25 mouse cellular contexts compared by ENCODE assay signal in genomic region chr5:136933930-136934329, GRCm38 (mm10). TPM values are rescaled to one million over a fixed set of nuclear protein-coding genes. Genes with fewer than 3 reads are reported as not detected.
DNase-seq lines count a peak whose midpoint lies in the region; ATAC-seq and TF ChIP-seq lines count a peak whose summit lies in the region.
"Had no signal": no experiment of that assay in that cellular context is flagged by ENCODE, and none has a peak within 500 bp of the region (broad histone marks: within the 10 kb centered on the region; RNA-seq: fewer than 3 reads in every experiment).

No protein-coding gene starts in this region.

- no peak for TF ChIP-seq POLR2A in ES-Bruce4 (IDR thresholded peaks at IDR 0.05; ENCODE audit: insufficient read depth, low read length)

- peak; percentile 96 for TF ChIP-seq EP300 in ES-Bruce4 (IDR thresholded peaks at IDR 0.05; ENCODE audit: insufficient read depth, low read depth, low read length)

- no peak overlapping the region for H3K9ac ChIP-seq in ES-Bruce4 (ENCODE audit: low read depth, poor library complexity, severe bottlenecking)
- no peak overlapping the region for H3K9ac ChIP-seq in ES-E14 (ENCODE audit: insufficient read depth, low read depth, low read length, poor library complexity, severe bottlenecking)
- H3K9ac ChIP-seq in forebrain, embryonic 12.5 days = no peak overlapping the region
- H3K9ac ChIP-seq: embryonic facial prominence, embryonic 13.5 days; embryonic facial prominence, embryonic 15.5 days; forebrain, embryonic 13.5 days; forebrain, embryonic 15.5 days; forebrain, postnatal 0 days had no signal

- TF ChIP-seq CTCF in ES-Bruce4 (IDR thresholded peaks at IDR 0.05; ENCODE audit: low read depth, low read length) = no peak

- H3K4me1 ChIP-seq in ES-Bruce4 (ENCODE audit: control insufficient read depth, insufficient read depth, low read length) = peaks cover 15% of the 10 kb centered on the region
- peaks cover 10 to 30% of the 10 kb centered on the region in 2 experiments for H3K4me1 ChIP-seq in ES-E14 (ENCODE audit: control insufficient read depth in 2 of 2, insufficient read depth in 2 of 2, low read length in 2 of 2, poor library complexity in 1 of 2)
- H3K4me1 ChIP-seq in forebrain, embryonic 12.5 days = peaks cover 4% of the 10 kb centered on the region; the same call in 1 of the 2 replicates
- H3K4me1 ChIP-seq: embryonic facial prominence, embryonic 15.5 days; forebrain, embryonic 13.5 days; forebrain, embryonic 15.5 days had no signal

- H3K4me3 ChIP-seq in ES-Bruce4 (ENCODE audit: low read depth, low read length) (no peak overlapping the region), ES-E14 (ENCODE audit: insufficient read depth in 1 of 2, low read depth in 1 of 2, low read length in 2 of 2, poor library complexity in 1 of 2, severe bottlenecking in 1 of 2) (no peak overlapping the region)
- no peak overlapping the region for H3K4me3 ChIP-seq in forebrain, embryonic 12.5 days (replicated peaks)
- H3K4me3 ChIP-seq: embryonic facial prominence, embryonic 13.5 days; embryonic facial prominence, embryonic 15.5 days; erythroblast, embryonic 14.5 days; forebrain, embryonic 10.5 days; forebrain, embryonic 13.5 days; forebrain, embryonic 15.5 days had no signal

- no peak overlapping the region for H3K4me2 ChIP-seq in forebrain, embryonic 12.5 days
- H3K4me2 ChIP-seq: embryonic facial prominence, embryonic 13.5 days; embryonic facial prominence, embryonic 15.5 days; forebrain, embryonic 13.5 days; forebrain, embryonic 15.5 days had no signal

- H3K27me3 ChIP-seq in ES-Bruce4 (ENCODE audit: control insufficient read depth, insufficient read depth, low read length, poor library complexity, severe bottlenecking) = no peaks in the 10 kb centered on the region
- no peaks in the 10 kb centered on the region for H3K27me3 ChIP-seq in forebrain, embryonic 12.5 days
- H3K27me3 ChIP-seq: embryonic facial prominence, embryonic 13.5 days; embryonic facial prominence, embryonic 15.5 days; forebrain, embryonic 13.5 days; forebrain, embryonic 15.5 days had no signal

- 91% methylated on average over 6 of the region's 6 CpGs for WGBS in forebrain, embryonic 12.5 days

- no peak for ATAC-seq in forebrain, embryonic 12.5 days (ENCODE audit: low FRiP score)
- ATAC-seq: forebrain, embryonic 13.5 days; forebrain, embryonic 15.5 days; forebrain, postnatal 0 days had no signal

- DNase-seq in adrenal gland, postnatal 25 days = peak; percentile 21
- no peak for DNase-seq in adrenal gland, adult 18-20 months (ENCODE audit: low spot score in 2 of 2)
- no peak for DNase-seq in ES-E14 (ENCODE audit: low read depth, low spot score)
- peak; percentile 57 for DNase-seq in ZHBTc4 (ENCODE audit: low read depth, low spot score)
- DNase-seq in testis, postnatal 10 days (ENCODE audit: low spot score) = no peak
- no peak for DNase-seq in lung, postnatal 36 days
- DNase-seq: adrenal gland, postnatal 14 days; cerebellum, adult 11 months; cerebellum, adult 18-20 months; cerebellum, adult 8-10 months; cerebellum, adult 9-11 months; cerebellum, postnatal 14 days; cerebellum, postnatal 36 days; embryo, embryonic 11 days; forebrain, postnatal 0 days had no signal

- in situ Hi-C loops in ES-E14 (cut with MboI; ENCODE audit: low sequenced_read_pairs in 2 of 2, unreplicated experiment in 2 of 2) = no loop called here

- no peaks in the 10 kb centered on the region for H3K36me3 ChIP-seq in ES-Bruce4 (ENCODE audit: control insufficient read depth, insufficient read depth, low read length, poor library complexity, severe bottlenecking)
- peaks cover 14% of the 10 kb centered on the region; the same call in 1 of the 2 replicates for H3K36me3 ChIP-seq in ES-E14 (ENCODE audit: control insufficient read depth, insufficient read depth, low read length, poor library complexity, severe bottlenecking)
- no peaks in the 10 kb centered on the region; the same call in 1 of the 2 replicates for H3K36me3 ChIP-seq in forebrain, embryonic 12.5 days (replicated peaks)
- H3K36me3 ChIP-seq: embryonic facial prominence, embryonic 15.5 days; forebrain, embryonic 10.5 days; forebrain, embryonic 15.5 days had no signal

- no peaks in the 10 kb centered on the region for H3K9me3 ChIP-seq in ES-Bruce4 (replicated peaks; ENCODE audit: control insufficient read depth, insufficient read depth, low read length, poor library complexity, severe bottlenecking)
- no peaks in the 10 kb centered on the region for H3K9me3 ChIP-seq in ES-E14 (ENCODE audit: control insufficient read depth, insufficient read depth, low read depth, low read length)
- H3K9me3 ChIP-seq in forebrain, embryonic 12.5 days = no peaks in the 10 kb centered on the region
- H3K9me3 ChIP-seq: embryonic facial prominence, embryonic 13.5 days; embryonic facial prominence, embryonic 15.5 days; forebrain, embryonic 10.5 days; forebrain, embryonic 13.5 days; forebrain, embryonic 15.5 days had no signal

- peak overlapping the region; percentile 38 for H3K27ac ChIP-seq in ES-Bruce4 (ENCODE audit: insufficient read depth, low read length)
- H3K27ac ChIP-seq in ES-E14 (ENCODE audit: insufficient read depth, low read depth, low read length, poor library complexity, severe bottlenecking) = peak overlapping the region; percentile 14; the same call in 1 of the 2 replicates
- no peak overlapping the region for H3K27ac ChIP-seq in forebrain, embryonic 12.5 days
- H3K27ac ChIP-seq: embryonic facial prominence, embryonic 13.5 days; embryonic facial prominence, embryonic 15.5 days; forebrain, embryonic 10.5 days; forebrain, embryonic 13.5 days; forebrain, embryonic 15.5 days had no signal

TF ChIP-seq in ES-E14, 5 proteins besides CTCF, POLR2A, EP300 and RAD21:
- no peak for TF ChIP-seq ZC3H11A (IDR thresholded peaks at IDR 0.05; ENCODE audit: borderline replicate concordance, low read depth, low read length)
- no peak for TF ChIP-seq ZNF384 (IDR thresholded peaks at IDR 0.05; ENCODE audit: low read depth, low read length)
- no peak for TF ChIP-seq CHD2 (IDR thresholded peaks at IDR 0.05; ENCODE audit: low read depth, low read length)
- TF ChIP-seq HCFC1 (IDR thresholded peaks at IDR 0.05; ENCODE audit: borderline replicate concordance, insufficient read depth, low read length) = no peak
- peak; percentile 90 for TF ChIP-seq MAFK (IDR thresholded peaks at IDR 0.05; ENCODE audit: insufficient read depth, low read depth, low read length)

RNA-seq across cellular contexts. Expression of gene Fis1, which starts 19.1 kb away (rescaled TPM):
- 150 and 200 TPM in 2 replicates for total RNA-seq in adrenal gland, postnatal 25 days (2021)
- total RNA-seq in adrenal gland, adult 18-20 months (2021) = 100 to 1,000 TPM; 184 to 185 TPM
- polyA plus RNA-seq in ES-Bruce4 (2011; ENCODE audit: insufficient read depth, insufficient read length, low read depth, missing spikeins) = 87.8 and 97.5 TPM in 2 replicates
- total RNA-seq in ES-E14 (2012; rRNA removed) = 106 and 114 TPM in 2 replicates
- polyA plus RNA-seq in forebrain, embryonic 12.5 days (2016; fragmentation: Nextera tagmentation; extraction: Ambion mirVana) = 287 and 302 TPM in 2 replicates

RNA-seq across cellular contexts. Expression of gene Ift22, which starts 26.0 kb away (rescaled TPM):
- 31.3 and 35.6 TPM in 2 replicates for total RNA-seq in adrenal gland, postnatal 25 days (2021)
- total RNA-seq in adrenal gland, adult 18-20 months (2021) = 10 to 100 TPM; 26.0 to 34.6 TPM
- 9.3 and 10.1 TPM in 2 replicates for polyA plus RNA-seq in ES-Bruce4 (2011; ENCODE audit: insufficient read depth, insufficient read length, low read depth, missing spikeins)
- total RNA-seq in ES-E14 (2012; rRNA removed) = 15.9 and 18.3 TPM in 2 replicates
- polyA plus RNA-seq in forebrain, embryonic 12.5 days (2016; fragmentation: Nextera tagmentation; extraction: Ambion mirVana) = 107 and 115 TPM in 2 replicates

RNA-seq across cellular contexts. Expression of gene Cldn15, which starts 32.5 kb away (rescaled TPM):
- 8.8 and 9.4 TPM in 2 replicates for total RNA-seq in adrenal gland, postnatal 25 days (2021)
- total RNA-seq in adrenal gland, adult 18-20 months (2021) = 10 to 100 TPM; 12.7 TPM
- not detected in 2 replicates for polyA plus RNA-seq in ES-Bruce4 (2011; ENCODE audit: insufficient read depth, insufficient read length, low read depth, missing spikeins)
- 0.94 and 1.4 TPM in 2 replicates for total RNA-seq in ES-E14 (2012; rRNA removed)
- 0.27 and 0.50 TPM in 2 replicates for polyA plus RNA-seq in forebrain, embryonic 12.5 days (2016; fragmentation: Nextera tagmentation; extraction: Ambion mirVana)

RNA-seq across cellular contexts. Expression of gene Col26a1, which starts 50.9 kb away (rescaled TPM):
- 1.0 and 1.6 TPM in 2 replicates for total RNA-seq in adrenal gland, postnatal 25 days (2021)
- total RNA-seq in adrenal gland, adult 18-20 months (2021) = under 1 TPM in 1 of 2 experiments, not detected in 1; 0.60 TPM
- polyA plus RNA-seq in ES-Bruce4 (2011; ENCODE audit: insufficient read depth, insufficient read length, low read depth, missing spikeins) = 0.52 and 2.2 TPM in 2 replicates
- 2.9 and 5.8 TPM in 2 replicates for total RNA-seq in ES-E14 (2012; rRNA removed)
- 33.7 and 42.6 TPM in 2 replicates for polyA plus RNA-seq in forebrain, embryonic 12.5 days (2016; fragmentation: Nextera tagmentation; extraction: Ambion mirVana)
- total RNA-seq: common myeloid progenitor, adult 5-6 weeks; MEL had no signal

RNA-seq across cellular contexts. Expression of gene Plod3, which starts 52.9 kb away (rescaled TPM):
- 66.7 and 90.3 TPM in 2 replicates for total RNA-seq in adrenal gland, postnatal 25 days (2021)
- 10 to 100 TPM; 68.7 to 72.3 TPM for total RNA-seq in adrenal gland, adult 18-20 months (2021)
- 29.3 and 33.9 TPM in 2 replicates for polyA plus RNA-seq in ES-Bruce4 (2011; ENCODE audit: insufficient read depth, insufficient read length, low read depth, missing spikeins)
- total RNA-seq in ES-E14 (2012; rRNA removed) = 155 and 201 TPM in 2 replicates
- 34.5 and 36.4 TPM in 2 replicates for polyA plus RNA-seq in forebrain, embryonic 12.5 days (2016; fragmentation: Nextera tagmentation; extraction: Ambion mirVana)

Comparison
In these comparisons a context has a peak if more than half of its experiments do, and no peak if none do; other contexts are left out.
1. DNase-seq: peak in adrenal gland, postnatal 25 days (single experiment) and ZHBTc4 (single experiment); none in adrenal gland, adult 18-20 months (0 of 2), ES-E14 (single experiment), testis, postnatal 10 days (single experiment) and lung, postnatal 36 days (single experiment).